Mouse (Mus musculus): ENCODE data around the gene Rad51d. TPM values are rescaled to one million over a fixed set of nuclear protein-coding genes. Genes with fewer than 3 reads are reported as not detected.
A peak's percentile ranks its signal among the peaks of the same experiment; 100 is the strongest.

Rad51d gene
- total and polyA plus RNA-seq, 2 experiments from 2014 or later, result 8.9 to 9.7 TPM

DNA sequence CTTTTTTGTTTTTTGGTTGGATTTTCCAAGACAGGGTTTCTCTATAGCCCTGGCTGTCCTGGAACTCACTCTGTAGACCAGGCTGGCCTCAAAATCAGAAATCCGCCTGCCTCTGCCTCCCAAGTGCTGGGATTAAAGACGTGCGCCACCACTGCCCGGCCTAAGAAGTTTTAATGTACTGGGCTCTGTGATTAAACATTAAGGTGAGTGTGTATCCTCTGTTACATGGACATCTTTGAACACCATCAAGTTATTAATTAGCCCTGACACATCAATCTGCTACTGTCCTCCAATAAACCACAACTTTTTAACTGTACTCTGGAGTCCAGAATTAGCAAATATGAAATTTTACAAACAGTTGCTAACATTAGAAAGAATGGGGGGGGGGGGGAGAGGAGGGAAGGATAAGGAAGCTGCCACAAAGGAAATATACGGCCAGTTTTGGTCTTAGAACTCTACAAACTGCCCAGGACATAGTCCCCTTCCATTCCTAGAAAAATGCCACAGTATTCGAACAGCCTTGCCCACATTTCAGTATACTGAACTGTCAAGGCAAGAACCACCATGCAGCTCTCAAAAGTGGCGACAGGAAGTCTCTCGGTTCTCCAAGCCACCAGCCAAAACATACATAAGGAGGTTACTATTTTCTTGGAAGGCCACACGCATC, 20.8 kb downstream of the Rad51d start:
- peak overlapping the region; percentile 79; the same call in 1 of the 2 replicates for H3K4me3 ChIP-seq (ENCODE audit: low read length)
- ATAC-seq, result no peak

GRCm38 (mm10) chr11:82867956-82868355, 22.5 kb downstream of the Rad51d start:
- H3K4me3 ChIP-seq (ENCODE audit: low read length), result no peak overlapping the region
- DNase-seq (ENCODE audit: low spot score) (no peak), ATAC-seq (no peak)
- H3K36me3 ChIP-seq (ENCODE audit: insufficient read depth, low read length), result no peaks in the 10 kb centered on the region
- no peaks in the 10 kb centered on the region for H3K4me1 ChIP-seq (ENCODE audit: insufficient read depth, low read length)
- no peak overlapping the region for H3K4me2 ChIP-seq (ENCODE audit: low read depth, low read length)
- H3K27me3 ChIP-seq (ENCODE audit: insufficient read depth, low read length), result no peaks in the 10 kb centered on the region
- WGBS, result 84% methylated on average over 5 of the region's 5 CpGs
- H3K27ac ChIP-seq, result no peak overlapping the region
- no peaks in the 10 kb centered on the region for H3K9me3 ChIP-seq (ENCODE audit: low read length)
- TF ChIP-seq CTCF (IDR thresholded peaks at IDR 0.05; ENCODE audit: low read depth), result no peak
- no peak overlapping the region for H3K9ac ChIP-seq (replicated peaks; ENCODE audit: low read length)

More for the DNA sequence above, 20.8 kb downstream of the Rad51d start:
- peak overlapping the region; percentile 77 for H3K4me2 ChIP-seq (ENCODE audit: low read depth, low read length)
- no peaks in the 10 kb centered on the region for H3K27me3 ChIP-seq (ENCODE audit: insufficient read depth, low read length)
- H3K4me1 ChIP-seq (ENCODE audit: insufficient read depth, low read length), result no peaks in the 10 kb centered on the region
- no peak for TF ChIP-seq CTCF (IDR thresholded peaks at IDR 0.05; ENCODE audit: low read depth)
- WGBS, result 70% methylated on average over 9 of the region's 9 CpGs
- no peaks in the 10 kb centered on the region for H3K36me3 ChIP-seq (ENCODE audit: insufficient read depth, low read length)
- no peak for DNase-seq (ENCODE audit: low spot score)
- no peaks in the 10 kb centered on the region for H3K9me3 ChIP-seq (ENCODE audit: low read length)
- H3K9ac ChIP-seq (replicated peaks; ENCODE audit: low read length), result no peak overlapping the region
- no peak overlapping the region for H3K27ac ChIP-seq

DNA sequence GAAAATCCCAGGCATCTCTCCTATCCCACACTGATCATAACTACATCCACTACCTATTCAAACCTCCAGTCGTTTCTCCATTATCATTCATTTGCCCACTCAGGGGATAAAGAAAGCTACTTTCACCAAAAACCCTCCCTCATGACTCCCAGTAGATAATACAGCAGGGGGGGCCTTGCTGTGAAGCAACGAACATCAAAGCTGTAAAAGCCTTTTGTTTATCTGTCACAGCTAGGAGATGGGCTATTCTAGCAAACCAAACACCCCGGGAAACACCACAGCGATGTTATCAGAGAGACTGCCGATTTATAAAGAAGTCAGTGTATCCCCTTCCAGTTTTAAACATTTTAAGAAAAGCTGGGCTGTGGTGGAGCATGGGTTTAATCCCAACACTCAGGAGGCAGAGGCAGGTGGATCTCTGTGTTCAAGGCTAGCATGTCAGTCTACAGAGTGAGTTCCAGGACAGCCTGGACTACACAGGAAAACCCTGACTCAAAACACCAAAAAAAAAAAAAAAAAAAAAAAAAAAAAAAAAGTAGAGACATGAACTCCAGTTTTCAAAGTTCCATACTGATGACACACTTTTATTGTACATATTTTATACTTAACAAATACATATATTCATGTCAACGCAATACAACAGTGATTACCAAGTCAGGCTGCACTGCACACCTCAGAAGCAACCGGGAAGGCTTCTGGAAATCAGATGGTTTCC, 23.4 kb downstream of the Rad51d start:
- no peak overlapping the region for H3K4me2 ChIP-seq (ENCODE audit: low read depth, low read length)
- no peak for TF ChIP-seq CTCF (IDR thresholded peaks at IDR 0.05; ENCODE audit: low read depth)
- no peak overlapping the region for H3K27ac ChIP-seq
- no peak overlapping the region for H3K9ac ChIP-seq (replicated peaks; ENCODE audit: low read length)
- H3K27me3 ChIP-seq (ENCODE audit: insufficient read depth, low read length), result no peaks in the 10 kb centered on the region
- WGBS, result 28% methylated on average over 7 of the region's 7 CpGs
- ATAC-seq, result no peak
- H3K36me3 ChIP-seq (ENCODE audit: insufficient read depth, low read length), result no peaks in the 10 kb centered on the region
- H3K9me3 ChIP-seq (ENCODE audit: low read length), result no peaks in the 10 kb centered on the region
- no peaks in the 10 kb centered on the region for H3K4me1 ChIP-seq (ENCODE audit: insufficient read depth, low read length)
- no peak overlapping the region for H3K4me3 ChIP-seq (ENCODE audit: low read length)
- DNase-seq (ENCODE audit: low spot score), result no peak

GRCm38 (mm10) chr11:82865957-82866356, 24.5 kb downstream of the Rad51d start:
- H3K4me3 ChIP-seq (ENCODE audit: low read length), result no peak overlapping the region
- no peak for DNase-seq (ENCODE audit: low spot score)
- H3K9ac ChIP-seq (replicated peaks; ENCODE audit: low read length), result no peak overlapping the region
- H3K27me3 ChIP-seq (ENCODE audit: insufficient read depth, low read length), result no peaks in the 10 kb centered on the region
- 84% methylated on average over 10 of the region's 10 CpGs for WGBS
- no peaks in the 10 kb centered on the region for H3K36me3 ChIP-seq (ENCODE audit: insufficient read depth, low read length)
- TF ChIP-seq CTCF (IDR thresholded peaks at IDR 0.05; ENCODE audit: low read depth), result no peak
- H3K4me2 ChIP-seq (ENCODE audit: low read depth, low read length), result no peak overlapping the region
- H3K27ac ChIP-seq, result no peak overlapping the region
- no peak for ATAC-seq
- H3K9me3 ChIP-seq (ENCODE audit: low read length), result no peaks in the 10 kb centered on the region
- no peaks in the 10 kb centered on the region for H3K4me1 ChIP-seq (ENCODE audit: insufficient read depth, low read length)

DNA sequence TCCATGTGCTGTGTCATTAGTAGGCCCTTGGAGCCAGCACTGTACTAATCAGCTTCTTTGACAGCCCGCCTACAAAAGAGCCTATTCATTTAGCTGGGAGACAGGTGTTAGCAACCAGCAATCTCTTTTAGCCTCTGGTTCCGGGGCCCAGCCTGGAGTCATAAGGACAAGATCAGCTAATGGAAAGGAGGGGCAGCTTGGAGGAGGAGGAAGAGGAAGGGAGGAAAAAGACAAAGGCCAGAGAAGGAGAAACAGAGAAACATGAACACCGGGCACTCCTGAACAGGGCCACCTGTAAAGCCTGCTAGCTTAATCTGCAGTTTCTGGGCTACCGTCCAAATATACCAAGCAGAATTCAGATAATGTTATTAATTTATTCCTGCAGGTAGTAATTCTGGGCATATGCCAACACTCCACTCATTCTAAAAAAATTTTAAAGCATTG, 26.9 kb downstream of the Rad51d start:
- WGBS, result 49% methylated on average over 4 of the region's 4 CpGs
- no peak overlapping the region for H3K9ac ChIP-seq (replicated peaks; ENCODE audit: low read length)

GRCm38 (mm10) chr11:82863059-82863458, 27.4 kb downstream of the Rad51d start:
- no peak for ATAC-seq
- no peak for DNase-seq (ENCODE audit: low spot score)
- Histone ChIP-seq H3K4me3 (ENCODE audit: low read length) (no peak overlapping the region), H3K27me3 (ENCODE audit: insufficient read depth, low read length) (no peaks in the 10 kb centered on the region), H3K9me3 (ENCODE audit: low read length) (no peaks in the 10 kb centered on the region), H3K9ac (replicated peaks; ENCODE audit: low read length) (no peak overlapping the region), H3K27ac (no peak overlapping the region), H3K36me3 (ENCODE audit: insufficient read depth, low read length) (no peaks in the 10 kb centered on the region), H3K4me2 (ENCODE audit: low read depth, low read length) (no peak overlapping the region), H3K4me1 (ENCODE audit: insufficient read depth, low read length) (no peaks in the 10 kb centered on the region)
- WGBS, result 31% methylated on average over 2 of the region's 2 CpGs
- TF ChIP-seq CTCF (IDR thresholded peaks at IDR 0.05; ENCODE audit: low read depth), result no peak

More for the DNA sequence above, 26.9 kb downstream of the Rad51d start:
- ATAC-seq, result no peak
- peak; percentile 23 for DNase-seq (ENCODE audit: low spot score)
- H3K4me3 ChIP-seq (ENCODE audit: low read length), result no peak overlapping the region
- no peaks in the 10 kb centered on the region for H3K36me3 ChIP-seq (ENCODE audit: insufficient read depth, low read length)
- H3K9me3 ChIP-seq (ENCODE audit: low read length), result no peaks in the 10 kb centered on the region
- H3K4me2 ChIP-seq (ENCODE audit: low read depth, low read length), result no peak overlapping the region
- TF ChIP-seq CTCF (IDR thresholded peaks at IDR 0.05; ENCODE audit: low read depth), result no peak
- H3K27ac ChIP-seq, result no peak overlapping the region
- H3K27me3 ChIP-seq (ENCODE audit: insufficient read depth, low read length), result no peaks in the 10 kb centered on the region
- H3K4me1 ChIP-seq (ENCODE audit: insufficient read depth, low read length), result no peaks in the 10 kb centered on the region

GRCm38 (mm10) chr11:82862638-82863037, 27.8 kb downstream of the Rad51d start:
- no peak overlapping the region for H3K4me3 ChIP-seq (ENCODE audit: low read length)
- H3K27ac ChIP-seq, result no peak overlapping the region
- no peaks in the 10 kb centered on the region for H3K27me3 ChIP-seq (ENCODE audit: insufficient read depth, low read length)
- no peak for TF ChIP-seq CTCF (IDR thresholded peaks at IDR 0.05; ENCODE audit: low read depth)
- no peak overlapping the region for H3K4me2 ChIP-seq (ENCODE audit: low read depth, low read length)
- ATAC-seq (no peak), DNase-seq (ENCODE audit: low spot score) (no peak)
- no peaks in the 10 kb centered on the region for H3K4me1 ChIP-seq (ENCODE audit: insufficient read depth, low read length)
- H3K9me3 ChIP-seq (ENCODE audit: low read length), result no peaks in the 10 kb centered on the region
- no peak overlapping the region for H3K9ac ChIP-seq (replicated peaks; ENCODE audit: low read length)
- H3K36me3 ChIP-seq (ENCODE audit: insufficient read depth, low read length), result no peaks in the 10 kb centered on the region
- WGBS, result 79% methylated on average over 9 of the region's 9 CpGs
